Mouse (Mus musculus) lung, adult 2 months (tissue): ENCODE measurements around the gene Ccdc15. TPM values are rescaled to one million over a fixed set of nuclear protein-coding genes. Genes with fewer than 3 reads are reported as not detected.
A peak's percentile ranks its signal among the peaks of the same experiment; 100 is the strongest.

Source experiments
- DNase-seq: peaks from one replicate; pipeline ENCODE4 v3.0.0; 2022
- H3K4me1 ChIP-seq: fragments of 200-500 bp; 2 replicates; pipeline ENCODE4 v1.6.1; 2011; ENCODE audit warnings: low read length; ENCODE audit not compliant: control insufficient read depth, insufficient read depth
- H3K4me3 ChIP-seq: fragments of 200-500 bp; replicated peaks from 2 replicates; pipeline ENCODE3; 2011; ENCODE audit warnings: low read depth, mild to moderate bottlenecking, control low read depth, low read length; ENCODE audit errors: extremely low read depth
- CTCF ChIP-seq: fragments of 200-500 bp; IDR thresholded peaks from 2 replicates; pipeline ENCODE4 v1.5.1; 2011; ENCODE audit warnings: mild to moderate bottlenecking, low read length, control low read depth; ENCODE audit not compliant: insufficient read depth
- POLR2A ChIP-seq: fragments of 200-500 bp; IDR thresholded peaks from 2 replicates; pipeline ENCODE4 v1.6.1; 2011; ENCODE audit warnings: low read depth, mild to moderate bottlenecking, control low read depth, low read length, borderline replicate concordance; ENCODE audit errors: extremely low read depth
- WGBS: fragments of 180-500 bp; shearing (Covaris S2); methylation state at CpG from one replicate; pipeline ENCODE4 v1.1.7; 2018; 5-methylcytosine and 5-hydroxymethylcytosine counted together
- polyA plus RNA-seq: library from polyadenylated mRNA; depleted of rRNA; stranded (reverse); fragments of >200 nt; gene quantifications from 2 replicates; pipeline ENCODE4 v1.2.3, GENCODE M21; 2012

The Ccdc15 gene
- polyA plus RNA-seq, 1 experiment, result 1.7 TPM

GRCm38 (mm10) chr9:37255149-37255888, 92.9 kb downstream of the Ccdc15 start, which contains the start of gene Slc37a2:
Slc37a2 (minus strand) TSS chr9:37255738.
- no peaks in the 10 kb centered on the region for H3K4me1 ChIP-seq
- WGBS, result 2% methylated on average over 38 of the region's 38 CpGs
- no peak for TF ChIP-seq CTCF
- TF ChIP-seq POLR2A, result no peak

GRCm38 (mm10) chr9:37254531-37255110, 93.6 kb downstream of the Ccdc15 start:
- TF ChIP-seq CTCF, result no peak
- TF ChIP-seq POLR2A, result no peak
- 17% methylated on average over 6 of the region's 6 CpGs for WGBS
- Histone ChIP-seq H3K4me1 (no peaks in the 10 kb centered on the region), H3K4me3 (no peak overlapping the region)
- no peak for DNase-seq

More at GRCm38 (mm10) chr9:37255149-37255888, 92.9 kb downstream of the Ccdc15 start, which contains the start of gene Slc37a2:
- peak; percentile 62 for DNase-seq
- H3K4me3 ChIP-seq, result peak within 1 kb of the TSS; percentile 67

GRCm38 (mm10) chr9:37250631-37251030, 97.6 kb downstream of the Ccdc15 start:
- Histone ChIP-seq H3K4me3 (no peak overlapping the region), H3K4me1 (no peaks in the 10 kb centered on the region)
- TF ChIP-seq CTCF (no peak), POLR2A (no peak)
- no peak for DNase-seq
- WGBS, result 83% methylated on average over 6 of the region's 6 CpGs

DNA sequence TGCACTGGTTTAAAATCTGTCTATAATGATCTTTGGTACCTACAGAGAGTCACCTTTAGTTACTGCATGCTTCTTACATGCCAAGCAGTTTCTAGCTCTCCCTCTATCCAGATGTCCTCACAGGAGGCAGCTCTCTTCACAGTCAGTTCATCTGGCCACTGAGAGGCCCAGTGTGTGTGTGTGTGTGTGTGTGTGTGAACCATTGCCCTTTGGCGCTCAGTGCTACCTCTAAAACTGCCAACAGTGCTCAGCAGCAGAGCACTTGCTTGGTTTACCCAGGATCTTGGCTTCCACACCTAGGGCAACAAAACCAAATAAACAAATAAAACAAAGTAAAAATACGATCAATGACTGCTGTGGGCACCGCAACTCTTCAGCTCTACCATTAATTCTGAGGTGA, 98.3 kb downstream of the Ccdc15 start:
- H3K4me3 ChIP-seq, result no peak overlapping the region
- 73% methylated on average over 3 of the region's 3 CpGs for WGBS
- DNase-seq, result no peak

GRCm38 (mm10) chr9:37248381-37248906, 99.8 kb downstream of the Ccdc15 start:
- H3K4me3 ChIP-seq, result no peak overlapping the region
- 69% methylated on average over 3 of the region's 3 CpGs for WGBS
- no peak for DNase-seq
- no peaks in the 10 kb centered on the region for H3K4me1 ChIP-seq
- TF ChIP-seq POLR2A, result no peak
- TF ChIP-seq CTCF, result no peak

More for the DNA sequence above, 98.3 kb downstream of the Ccdc15 start:
- TF ChIP-seq POLR2A (no peak), CTCF (no peak)
- no peaks in the 10 kb centered on the region for H3K4me1 ChIP-seq

- no peaks in the 10 kb centered on the region for H3K4me1 ChIP-seq
- TF ChIP-seq CTCF, result no peak
- no peak for TF ChIP-seq POLR2A
- no peak for DNase-seq
- H3K4me3 ChIP-seq, result no peak overlapping the region
Measured at GRCm38 (mm10) chr9:37247429-37247828, 100.8 kb downstream of the Ccdc15 start.

DNA sequence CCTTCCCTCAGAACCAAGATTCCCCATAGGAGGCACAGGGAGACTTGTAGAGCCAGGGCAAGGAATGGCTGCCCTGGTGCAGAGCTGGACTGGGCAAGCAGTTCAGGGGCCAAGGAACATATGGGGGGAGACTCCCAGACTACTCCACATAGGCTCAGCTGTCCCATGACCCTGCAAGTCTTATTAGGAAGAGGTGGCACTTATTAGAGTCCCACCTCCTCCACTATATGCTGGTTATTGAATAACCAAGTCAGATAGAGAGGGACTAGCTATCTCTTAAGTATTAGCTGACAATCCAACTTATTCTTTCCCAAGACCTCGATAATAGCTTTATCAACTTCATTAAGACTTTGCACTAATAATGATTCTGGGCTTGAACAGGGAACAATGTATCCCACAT, 102.4 kb downstream of the Ccdc15 start:
- Histone ChIP-seq H3K4me3 (no peak overlapping the region), H3K4me1 (no peaks in the 10 kb centered on the region)
- 82% methylated on average over 1 of the region's 1 CpGs for WGBS
- TF ChIP-seq CTCF (no peak), POLR2A (no peak)
- DNase-seq, result no peak

DNA sequence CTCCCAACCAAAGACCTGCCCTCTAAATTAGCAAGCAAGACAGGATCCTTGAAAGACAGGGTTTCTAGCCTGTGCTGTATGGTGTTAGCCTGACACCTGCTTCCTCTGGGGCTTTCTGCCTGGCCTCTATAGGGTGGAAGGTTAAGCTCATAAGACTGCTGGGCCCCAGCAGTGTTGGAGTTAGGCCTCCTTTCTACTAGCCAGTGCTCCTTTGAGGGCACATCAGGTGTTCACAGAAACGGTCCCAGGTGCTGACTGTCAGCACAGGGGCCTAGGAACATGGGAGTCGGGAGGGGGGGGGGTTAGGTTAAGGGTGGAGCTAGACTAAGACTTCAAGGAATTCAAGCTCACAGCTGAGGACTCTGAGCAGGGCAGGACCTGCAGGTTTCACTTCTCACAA, 102.8 kb downstream of the Ccdc15 start:
- H3K4me3 ChIP-seq, result no peak overlapping the region
- DNase-seq, result no peak
- 55% methylated on average over 2 of the region's 2 CpGs for whole genome bisulfite sequencing
- no peaks in the 10 kb centered on the region for H3K4me1 ChIP-seq
- no peak for TF ChIP-seq POLR2A
- TF ChIP-seq CTCF, result no peak

DNA sequence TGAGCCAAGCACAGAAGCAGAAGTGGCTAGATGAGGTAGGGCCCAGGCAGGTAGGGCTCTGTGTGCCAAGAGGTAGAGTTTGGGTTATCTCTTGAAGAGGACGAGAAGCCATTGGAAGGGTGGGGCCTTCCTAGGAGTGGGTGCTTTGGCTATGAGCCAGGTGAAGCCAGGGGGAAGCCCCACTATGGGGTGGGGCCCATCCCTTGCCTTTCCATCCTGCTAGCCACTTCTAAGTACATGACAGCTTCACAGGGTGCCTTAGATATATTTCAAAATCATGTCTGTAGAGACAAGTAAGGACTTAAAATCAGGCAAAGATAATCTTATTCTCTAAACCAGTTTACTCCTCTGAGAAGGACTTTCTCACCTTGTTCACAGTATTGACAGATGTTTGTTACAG, 103.6 kb downstream of the Ccdc15 start:
- Histone ChIP-seq H3K4me1 (no peaks in the 10 kb centered on the region), H3K4me3 (no peak overlapping the region)
- DNase-seq, result no peak
- TF ChIP-seq CTCF, result no peak
- no peak for TF ChIP-seq POLR2A
- 17% methylated on average over 1 of the region's 1 CpGs for WGBS

DNA sequence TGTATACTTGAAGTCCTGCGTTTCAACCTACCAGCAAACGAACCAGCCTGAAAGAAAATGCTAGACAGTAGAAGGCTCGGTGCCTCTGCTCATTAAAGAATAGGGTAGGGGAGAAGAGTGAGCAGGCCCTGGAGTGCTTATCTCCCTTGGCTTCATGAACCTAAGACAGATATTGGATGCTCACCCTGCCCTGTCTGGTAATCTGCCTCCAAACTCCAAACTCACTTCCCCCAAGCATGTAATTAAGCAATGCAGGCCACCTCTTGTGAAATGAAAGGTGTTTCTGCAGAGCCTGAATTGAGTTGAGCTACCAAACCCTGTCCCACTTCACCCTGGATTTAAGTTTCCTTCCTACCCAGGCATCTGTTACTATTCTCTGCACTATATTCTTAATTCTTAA, 105.5 kb downstream of the Ccdc15 start:
- WGBS, result 88% methylated on average over 3 of the region's 3 CpGs
- Histone ChIP-seq H3K4me1 (no peaks in the 10 kb centered on the region), H3K4me3 (no peak overlapping the region)
- DNase-seq, result no peak
- TF ChIP-seq POLR2A (no peak), CTCF (no peak)
